Mouse (Mus musculus): ENCODE data around the gene Slc4a7. TPM values are rescaled to one million over a fixed set of nuclear protein-coding genes. Genes with fewer than 3 reads are reported as not detected.
A peak's percentile ranks its signal among the peaks of the same experiment; 100 is the strongest.
"Not testable (repeated sequence)": the region's sequence is repeated elsewhere in the genome, so short reads cannot be mapped to it uniquely, and the experiment has no call there.

Slc4a7 gene
- total RNA-seq, 2 experiments from 2014 or later: 42.1 to 51.6 TPM

DNA sequence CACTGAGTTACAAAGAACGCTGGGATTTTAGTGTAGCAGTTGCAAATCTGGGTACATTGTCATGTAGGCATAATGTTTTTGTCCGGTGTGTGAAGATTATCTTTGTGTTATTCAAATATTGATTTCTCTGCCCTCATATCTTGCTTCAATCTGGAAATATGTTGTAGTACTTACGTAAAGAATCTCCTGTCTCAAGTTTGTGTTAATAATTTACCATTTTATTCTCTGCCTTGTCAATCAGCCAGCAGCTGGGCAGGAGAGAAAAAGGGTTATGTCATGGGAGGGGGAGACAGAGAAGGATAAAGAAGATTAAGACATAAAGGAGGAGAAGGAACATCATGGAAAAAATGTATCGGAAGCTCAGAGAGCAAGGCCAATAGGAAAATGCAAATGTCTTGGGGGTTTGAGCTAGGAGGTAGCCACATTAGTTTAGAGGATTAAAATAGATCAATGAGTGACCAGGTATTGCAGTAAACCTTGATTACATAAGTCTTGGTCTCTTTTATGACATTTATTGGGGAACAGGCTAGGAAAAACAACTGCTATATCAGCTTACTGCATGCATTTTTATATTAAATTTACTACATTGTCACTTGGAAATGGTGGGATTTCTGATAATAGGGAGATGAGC lies 87.9 kb downstream of the Slc4a7 start:
- no peak for DNase-seq (ENCODE audit: low spot score in 2 of 2)

DNA sequence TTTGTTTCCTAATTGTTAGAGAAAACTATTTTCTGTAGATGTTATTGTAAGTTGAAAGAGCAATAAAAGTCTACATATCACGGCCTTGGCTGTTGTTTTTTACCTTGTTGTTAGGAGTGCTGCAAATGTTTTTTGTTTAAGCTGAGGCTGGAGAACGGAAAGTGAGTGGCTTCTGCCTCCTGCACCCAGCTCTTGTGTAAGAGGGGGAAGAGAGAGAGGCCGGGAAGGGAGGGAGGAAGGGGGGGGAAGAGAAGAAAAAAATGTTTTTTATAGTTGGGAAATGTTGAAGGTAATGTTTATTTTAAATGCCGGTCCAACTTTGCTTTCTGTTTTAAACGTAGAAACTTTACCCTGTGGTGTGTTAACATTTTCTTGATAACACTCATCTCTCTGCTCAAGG lies 97.8 kb downstream of the Slc4a7 start:
- no peak for DNase-seq (ENCODE audit: low spot score in 2 of 2)

GRCm38 (mm10) chr14:14800332-14800731 lies 98.3 kb downstream of the Slc4a7 start:
- DNase-seq (ENCODE audit: low spot score in 2 of 2): no peak

DNA sequence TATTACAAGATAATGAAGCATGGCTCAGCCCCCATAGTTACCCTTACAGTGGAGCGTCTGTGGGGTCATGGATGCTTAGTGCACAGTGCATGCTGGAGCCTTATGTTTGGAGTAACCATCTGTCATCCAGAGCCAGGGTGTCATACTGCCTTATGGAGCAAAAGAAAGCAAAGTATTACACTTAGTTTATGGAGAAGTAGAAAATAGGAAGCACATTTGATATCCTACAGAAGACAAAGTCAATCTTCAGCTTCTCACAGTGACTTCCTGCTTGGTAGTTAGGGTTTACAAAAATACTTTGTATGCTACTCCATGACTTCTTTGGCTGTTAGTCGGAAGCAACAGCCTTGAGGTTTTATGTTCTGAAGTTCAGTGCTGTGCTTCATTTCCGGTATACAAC lies 98.7 kb downstream of the Slc4a7 start:
- DNase-seq (ENCODE audit: low spot score in 2 of 2): no peak

DNA sequence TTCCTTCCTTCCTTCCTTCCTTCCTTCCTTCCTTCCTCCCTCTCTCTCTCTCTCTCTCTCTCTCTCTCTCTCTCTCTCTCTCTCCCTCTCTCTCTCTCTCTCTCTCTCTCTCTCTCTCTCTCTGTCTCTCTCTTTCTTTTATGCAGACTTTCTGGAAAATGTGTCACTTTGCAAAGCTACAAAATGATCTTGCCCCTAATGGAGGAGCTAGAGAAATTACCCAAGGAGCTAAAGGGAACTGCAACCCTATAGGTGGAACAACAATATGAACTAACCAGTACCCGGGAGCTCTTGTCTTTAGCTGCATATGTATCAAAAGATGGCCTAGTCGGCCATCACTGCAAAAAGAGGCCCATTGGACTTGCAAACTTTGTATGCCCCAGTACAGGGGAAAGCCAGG lies 101.0 kb downstream of the Slc4a7 start, which contains the start of gene Nek10:
Gene Nek10 (plus strand): TSS at position 301 of the 400 bp plus-strand sequence.
- not testable (repeated sequence) for DNase-seq (ENCODE audit: low spot score in 2 of 2)

DNA sequence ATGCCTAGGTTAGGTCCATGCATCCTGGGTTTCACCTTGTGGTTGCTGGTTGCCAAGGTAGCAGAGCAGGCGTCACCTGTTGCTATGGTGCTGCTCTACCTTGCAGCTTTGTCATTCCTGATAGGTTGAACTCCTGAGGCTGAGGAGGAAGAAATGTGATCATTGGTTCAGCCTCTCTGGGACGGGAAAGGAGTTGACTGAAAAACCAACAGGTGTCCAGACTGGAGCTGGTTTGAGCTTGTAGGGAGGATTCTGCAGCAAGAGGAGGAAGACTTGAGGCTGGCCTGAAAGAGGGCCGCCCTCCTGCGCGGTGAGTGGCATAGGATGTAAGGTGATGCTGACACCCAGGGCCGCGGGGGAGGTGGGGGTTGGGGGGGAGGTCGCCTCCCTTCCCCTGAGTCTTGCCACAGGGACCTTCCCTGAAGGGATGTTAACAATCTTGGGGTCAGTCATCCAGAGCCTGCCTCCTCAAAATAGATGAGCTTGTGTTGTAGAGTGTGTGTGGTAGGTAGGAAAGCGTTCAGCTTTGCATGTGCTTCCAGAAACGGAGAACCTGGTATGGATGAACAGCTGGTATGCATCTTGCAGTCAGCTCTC lies 101.9 kb downstream of the Slc4a7 start:
- peak; percentile 13 to 44 for DNase-seq (ENCODE audit: low spot score in 2 of 2)

DNA sequence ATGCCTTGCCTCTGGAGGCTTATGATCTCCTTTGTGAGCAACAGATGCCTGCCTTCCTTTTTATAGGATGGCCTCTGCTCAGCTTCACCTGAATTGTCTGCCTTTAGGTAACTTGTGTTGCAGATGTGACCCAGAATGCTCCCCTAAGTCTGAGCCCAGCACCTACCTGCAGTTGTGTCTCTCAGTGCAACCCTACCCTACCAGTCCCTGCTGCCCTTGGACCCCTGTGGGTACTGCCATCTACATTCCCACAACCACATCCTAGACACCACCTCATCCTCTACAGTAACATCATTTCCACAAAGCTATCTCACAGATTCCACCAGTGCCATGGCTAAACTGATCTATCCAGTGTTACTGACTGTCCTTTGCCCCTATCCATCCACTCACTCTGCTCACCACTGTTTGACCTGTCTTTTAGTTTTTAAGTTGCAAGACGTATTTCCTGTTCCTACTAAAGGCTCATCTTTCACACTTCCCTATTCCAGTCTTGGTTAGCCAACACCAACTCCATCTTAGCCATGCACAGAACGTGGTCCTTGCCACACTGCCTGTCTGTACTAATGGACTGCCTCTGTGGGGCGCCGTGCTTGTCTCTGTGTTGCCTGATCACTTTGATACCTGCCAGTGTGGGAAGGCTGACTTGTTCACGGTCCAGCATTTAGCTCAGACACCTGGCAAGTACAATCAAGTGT lies 102.6 kb downstream of the Slc4a7 start:
- no peak for DNase-seq (ENCODE audit: low spot score in 2 of 2)

GRCm38 (mm10) chr14:14832520-14833240 lies 130.6 kb downstream of the Slc4a7 start:
- peak; percentile 76 to 83 for DNase-seq (ENCODE audit: low spot score in 2 of 2)

DNA sequence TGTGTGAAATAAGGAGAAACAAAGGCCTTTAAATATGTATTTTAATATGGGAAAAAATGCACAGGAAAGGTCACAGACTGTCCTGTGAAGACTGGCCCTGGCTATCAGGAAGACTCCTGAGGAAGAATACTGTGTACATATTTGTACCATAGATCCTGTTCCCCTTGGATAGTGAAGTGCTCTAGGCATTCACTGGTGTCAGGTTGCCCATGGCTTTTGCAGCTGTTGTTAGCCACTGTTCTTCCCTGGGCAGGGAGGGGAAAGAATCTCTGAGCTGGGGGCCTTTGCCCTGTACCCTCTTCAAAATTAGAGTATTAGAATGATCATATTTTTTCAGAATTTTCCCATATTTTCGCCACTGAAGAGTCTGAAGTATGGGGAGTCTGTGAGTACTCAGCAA lies 131.4 kb downstream of the Slc4a7 start:
- no peak for DNase-seq (ENCODE audit: low spot score in 2 of 2)

DNA sequence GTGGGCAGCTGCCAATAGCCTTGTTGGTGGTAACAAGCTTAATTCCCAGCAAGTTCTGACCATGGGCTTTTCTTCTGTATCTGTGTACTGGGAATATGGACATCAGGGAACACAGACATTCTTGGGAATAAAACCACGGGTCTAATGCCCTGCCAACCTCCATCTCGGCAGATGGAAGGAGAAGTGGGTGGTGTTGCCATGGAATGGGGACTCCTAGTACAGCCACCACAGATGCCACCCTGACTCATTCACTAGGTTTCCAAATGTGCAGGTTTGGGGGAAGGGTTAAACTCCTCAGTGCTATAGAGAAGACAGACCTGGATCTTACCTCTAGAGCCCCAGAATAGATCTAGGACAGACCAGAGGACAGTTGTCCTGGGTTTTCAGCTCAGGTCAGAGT lies 132.2 kb downstream of the Slc4a7 start:
- peak; percentile 41 to 66 for DNase-seq (ENCODE audit: low spot score in 2 of 2)

DNA sequence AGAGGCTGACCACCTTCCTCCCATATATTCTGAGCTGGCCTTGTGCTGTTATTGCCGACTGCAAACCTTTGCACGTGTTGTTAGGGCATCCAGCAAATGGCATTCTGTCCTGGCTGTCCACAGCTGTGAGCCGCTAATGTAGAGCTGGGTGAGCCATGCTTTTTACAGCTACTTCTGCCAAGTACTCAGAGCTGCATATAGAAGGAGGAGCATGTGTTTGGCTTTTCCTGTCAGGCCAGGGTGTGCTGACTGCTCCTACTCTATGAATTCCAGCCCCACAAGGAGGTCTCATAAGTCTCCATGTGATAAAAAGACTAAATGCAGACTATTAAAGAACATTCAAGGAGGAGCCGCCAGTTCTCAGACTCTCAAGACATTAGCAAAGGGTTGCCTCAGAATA lies 135.5 kb downstream of the Slc4a7 start:
- no peak for DNase-seq (ENCODE audit: low spot score in 2 of 2)

DNA sequence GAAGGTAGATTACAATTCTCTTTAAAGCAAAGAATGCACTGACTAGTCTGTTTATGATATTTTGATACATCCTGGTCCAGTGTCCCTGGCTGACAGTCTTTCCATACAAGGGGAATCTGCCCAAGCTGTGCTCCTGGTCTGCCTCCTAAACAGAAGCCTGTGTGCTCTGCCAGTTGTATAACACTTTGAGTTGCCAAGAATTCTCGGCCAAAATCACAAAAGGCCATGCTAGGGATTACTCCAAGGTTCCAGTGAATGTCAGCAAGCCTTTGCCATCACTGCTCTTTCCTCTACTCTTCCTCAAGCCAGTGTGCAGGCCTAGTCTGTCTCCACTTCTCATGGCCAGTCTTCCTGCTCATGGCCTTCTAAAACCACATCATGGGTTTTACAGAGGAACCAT lies 136.0 kb downstream of the Slc4a7 start:
- DNase-seq (ENCODE audit: low spot score in 2 of 2): no peak

DNA sequence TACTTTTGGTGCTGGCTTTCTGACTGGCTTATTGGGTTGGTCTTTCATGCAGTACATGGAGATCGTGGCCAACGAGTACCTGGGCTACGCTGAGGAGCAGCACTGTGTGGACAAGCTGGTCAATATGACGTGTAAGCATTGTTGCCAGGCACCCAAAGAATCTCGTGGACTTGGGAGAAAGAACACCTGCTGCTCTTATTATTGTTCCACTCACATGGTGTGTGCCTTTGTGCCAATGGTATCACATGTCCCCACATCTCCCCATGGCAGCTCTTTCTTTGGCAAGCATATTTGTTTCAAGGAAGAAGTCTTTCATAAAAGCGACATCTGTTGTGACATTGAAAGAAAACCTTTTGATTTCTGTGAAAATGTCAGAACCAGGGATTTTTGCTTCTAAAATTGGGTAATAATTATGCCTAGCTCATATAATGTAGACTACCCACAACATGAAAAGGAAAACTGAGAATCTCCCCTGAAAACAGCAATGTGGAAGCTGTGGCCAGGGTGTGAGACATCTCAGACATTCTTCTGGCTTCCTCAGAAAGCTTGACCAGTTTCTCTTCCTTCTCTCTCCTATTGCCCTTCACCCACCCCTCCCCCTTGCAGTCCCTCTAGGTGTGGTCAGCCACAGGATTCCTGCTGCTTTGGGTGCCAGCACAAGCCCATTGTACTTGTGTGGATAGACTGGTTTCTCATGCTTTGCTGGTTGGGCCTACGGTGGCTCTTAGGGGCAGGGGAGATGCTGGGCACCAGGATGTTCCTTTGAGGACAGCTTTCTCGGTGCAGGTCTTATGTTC lies 140.9 kb downstream of the Slc4a7 start:
- DNase-seq (ENCODE audit: low spot score in 2 of 2): peak in 1 of 2 experiments; percentile 42

Other genes with a start within 250 kb of the Slc4a7 start
- gene Nek10, start 101.1 kb downstream of the Slc4a7 start, total RNA-seq (2021): 1 to 10 TPM; 2.2 to 2.3 TPM

Data from layer of hippocampus, postnatal 14 days (tissue).